Mouse (Mus musculus) cerebellum, adult 2 months (tissue): ENCODE measurements around the gene Abcf1.

ENCODE experiments used
- CTCF ChIP-seq: fragments of 200-500 bp; IDR thresholded peaks from 2 replicates; pipeline ENCODE4 v1.5.1; 2011; ENCODE audit warnings: low read depth, mild to moderate bottlenecking, control low read depth, low read length, moderate library complexity, borderline replicate concordance; ENCODE audit not compliant: insufficient read depth
- POLR2A ChIP-seq: fragments of 200-500 bp; IDR thresholded peaks from 2 replicates; pipeline ENCODE4 v1.6.1; 2011; ENCODE audit warnings: low read length, control low read depth, borderline replicate concordance; ENCODE audit not compliant: insufficient read depth

GRCm38 (mm10) chr17:35967621-35968020 lies 1.9 kb downstream of the Abcf1 start:
- TF ChIP-seq CTCF (no peak), POLR2A (no peak)
